Mouse (Mus musculus) lung, postnatal 4 days (tissue): Measurements from ENCODE around the gene Ppm1h.

ENCODE experiments used
- DNase-seq, 2 experiments: peaks; one replicate each; pipeline ENCODE4 v3.0.0; 2021

Gene Ppm1h

GRCm38 (mm10) chr10:122774169-122774568 is 95.6 kb downstream of the Ppm1h start:
- DNase-seq = no peak

GRCm38 (mm10) chr10:122777436-122777835 is 98.9 kb downstream of the Ppm1h start:
- no peak for DNase-seq

DNA sequence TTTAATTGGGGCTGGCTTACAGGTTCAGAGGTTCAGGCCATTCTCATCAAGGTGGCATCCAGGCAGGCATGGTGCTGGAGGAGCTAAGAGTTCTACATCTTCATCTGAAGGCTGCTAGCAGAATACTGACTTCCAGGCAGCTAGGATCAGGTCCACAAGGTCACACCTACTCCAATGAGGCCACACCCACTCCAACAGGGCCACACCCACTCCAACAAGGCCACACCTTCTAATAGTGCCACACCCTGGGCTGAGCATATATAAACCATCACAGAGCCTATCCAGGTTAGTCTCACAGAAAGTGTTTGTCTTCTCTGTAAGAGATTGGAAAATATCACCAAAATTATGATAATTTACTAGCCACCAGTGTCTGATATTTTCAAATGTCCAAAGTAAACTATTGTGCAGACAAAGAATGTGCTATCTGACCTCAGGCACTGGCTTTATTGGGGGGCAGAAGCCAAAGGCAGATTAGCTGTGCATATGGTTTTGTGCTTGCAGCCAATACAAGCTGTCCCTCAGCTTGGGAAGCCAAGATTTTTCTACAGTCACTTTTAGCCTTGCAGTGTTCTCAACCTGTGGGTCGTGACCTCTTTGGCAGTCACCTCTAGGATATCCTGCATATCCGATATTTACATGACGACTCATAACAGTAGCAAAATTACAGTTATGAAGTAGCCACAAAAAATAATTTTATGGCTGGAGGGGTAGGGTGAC is 99.5 kb downstream of the Ppm1h start:
- DNase-seq = no peak

- DNase-seq = no peak
These were observed 100.8 kb downstream of the Ppm1h start for GRCm38 (mm10) chr10:122779351-122779750.

- DNase-seq = peak; percentile 49 to 68
These were observed 104.2 kb downstream of the Ppm1h start for GRCm38 (mm10) chr10:122782755-122783154.

DNA sequence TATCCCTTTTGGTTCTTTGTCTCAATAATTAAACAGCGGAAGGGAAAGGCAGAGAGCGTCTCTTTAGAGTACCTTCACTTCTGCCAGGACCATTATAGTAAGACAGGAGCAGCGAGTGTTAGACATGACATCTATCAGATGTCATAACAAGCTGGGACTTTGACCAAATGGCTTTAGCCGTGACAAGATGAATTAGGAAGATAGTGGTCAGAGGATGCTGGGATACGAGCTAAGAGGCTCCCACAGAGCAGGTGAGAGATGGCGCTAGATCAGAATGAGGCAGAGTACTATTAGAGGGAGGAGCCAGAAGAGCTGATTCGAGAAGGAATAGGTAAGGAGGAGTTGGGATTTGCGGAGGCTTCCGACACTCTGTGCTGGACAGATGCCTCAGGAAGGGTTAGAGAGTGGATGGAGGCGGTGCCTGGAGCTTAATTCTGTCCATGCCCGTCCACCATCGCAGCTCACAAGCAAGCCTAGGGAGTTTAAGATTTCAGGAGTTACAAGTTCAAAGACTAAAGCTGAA is 111.1 kb downstream of the Ppm1h start:
- no peak for DNase-seq

DNA sequence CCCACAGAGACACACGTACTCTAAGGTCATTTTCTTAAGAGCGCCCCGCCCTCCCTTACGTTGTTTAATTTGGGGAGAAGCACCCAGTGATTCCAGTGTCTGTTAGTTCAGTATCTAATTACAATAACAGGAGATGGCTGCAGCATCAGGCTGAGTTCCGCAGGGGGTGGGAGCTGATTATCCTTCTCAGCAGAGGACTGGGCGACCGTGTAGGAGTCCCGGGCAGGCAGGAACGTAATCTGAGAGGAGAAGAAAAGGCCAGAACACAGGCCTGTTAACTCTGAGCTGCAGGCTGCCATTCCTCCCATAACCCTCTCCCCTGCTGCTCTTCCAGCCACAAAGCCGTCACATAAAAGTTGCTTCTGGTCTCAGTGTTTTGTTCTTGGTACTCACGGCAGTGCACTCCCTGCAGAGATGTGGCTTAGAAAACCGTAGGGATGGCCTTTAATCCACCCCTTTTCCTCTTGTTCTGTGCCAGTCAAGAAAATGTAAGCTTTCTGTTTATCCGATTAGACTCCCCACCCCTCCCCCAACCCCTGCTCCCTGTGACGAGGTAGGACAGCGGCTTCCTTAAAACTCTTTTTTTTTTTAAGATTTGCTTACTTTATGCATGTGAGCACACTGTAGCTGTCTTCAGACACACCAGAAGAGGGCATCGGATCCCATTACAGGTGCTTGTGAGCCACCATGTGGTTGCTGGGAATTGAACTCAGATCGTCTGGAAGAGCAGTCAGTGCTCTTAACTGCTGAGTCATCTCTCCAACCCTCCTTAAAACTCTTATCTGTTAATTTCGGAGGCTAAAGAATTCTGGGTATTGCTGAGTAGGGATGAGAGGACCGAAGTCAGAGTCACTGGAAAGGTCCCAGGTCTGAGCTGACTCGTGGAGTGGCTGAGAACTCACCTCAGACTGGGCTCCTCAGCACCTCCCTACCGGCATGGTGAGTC is 113.7 kb downstream of the Ppm1h start:
- DNase-seq = peak in 1 of 2 experiments; percentile 37

- no peak for DNase-seq
These were observed 114.6 kb downstream of the Ppm1h start for GRCm38 (mm10) chr10:122793193-122793592.

GRCm38 (mm10) chr10:122794187-122794850 is 115.8 kb downstream of the Ppm1h start:
- DNase-seq = peak; percentile 85 to 86

DNA sequence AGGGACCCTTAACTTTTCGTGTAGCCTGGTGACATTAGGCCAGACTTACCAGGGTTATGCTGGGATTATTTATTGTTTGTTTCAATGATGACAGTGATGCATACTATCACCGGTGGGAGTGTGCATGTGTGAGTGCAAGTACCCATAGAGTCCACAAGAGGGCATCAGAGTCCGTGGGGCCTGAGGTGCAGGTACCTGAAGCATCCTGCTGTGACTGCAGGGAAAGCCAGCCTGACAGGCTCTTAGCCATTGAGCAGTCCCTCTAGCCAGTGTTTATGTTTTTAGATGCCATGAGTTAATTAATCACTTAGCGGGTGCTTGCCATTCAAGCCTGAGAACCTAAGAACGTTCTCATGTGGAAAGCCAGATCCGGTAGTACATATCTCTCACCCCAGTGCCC is 119.4 kb downstream of the Ppm1h start:
- no peak for DNase-seq

GRCm38 (mm10) chr10:122800003-122800731 is 121.6 kb downstream of the Ppm1h start:
- DNase-seq = peak; percentile 41 to 52

DNA sequence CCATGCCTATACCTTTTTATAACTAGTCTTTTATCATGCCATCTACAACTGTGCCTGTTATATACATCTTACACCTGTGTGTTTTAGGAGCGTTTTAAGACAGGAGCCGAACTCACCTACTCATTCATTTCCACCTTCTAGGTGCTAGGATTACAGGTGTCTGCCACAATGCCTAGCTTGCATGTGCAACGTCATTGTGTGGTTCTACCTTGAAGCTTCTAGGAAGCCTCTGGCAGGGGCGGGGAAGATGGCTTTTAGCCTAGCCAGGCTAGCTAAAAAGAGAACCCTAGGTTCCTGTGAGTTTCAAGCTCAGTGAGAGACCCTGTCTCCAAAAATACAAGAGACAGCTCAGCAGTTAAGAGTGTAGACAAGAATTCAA is 122.2 kb downstream of the Ppm1h start:
- no peak for DNase-seq

- peak; percentile 36 to 37 for DNase-seq
These were observed 123.7 kb downstream of the Ppm1h start for GRCm38 (mm10) chr10:122802218-122802617.

DNA sequence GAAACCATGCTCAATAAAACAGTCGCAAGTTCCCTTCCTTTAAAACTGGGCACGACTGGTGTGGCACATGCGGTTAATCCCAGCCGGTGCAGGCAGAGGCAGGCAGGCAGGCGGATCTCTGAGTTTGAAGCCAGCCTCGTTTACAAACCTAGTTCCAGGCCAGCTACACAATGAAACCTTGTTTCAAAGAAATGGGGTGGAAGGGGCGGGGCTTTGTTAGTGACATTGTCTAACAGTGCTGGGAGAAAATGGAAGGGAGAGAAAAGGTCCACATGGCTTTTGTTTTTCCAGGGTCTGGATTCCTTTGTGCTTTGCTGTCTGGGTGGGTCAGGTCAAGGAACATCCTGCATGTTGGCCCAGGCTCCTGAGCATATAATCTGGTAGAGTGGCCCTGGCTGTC is 124.3 kb downstream of the Ppm1h start:
- no peak for DNase-seq

- peak; percentile 65 to 84 for DNase-seq
These were observed 125.3 kb downstream of the Ppm1h start for GRCm38 (mm10) chr10:122803906-122804305.

GRCm38 (mm10) chr10:122805866-122806265 is 127.3 kb downstream of the Ppm1h start:
- no peak for DNase-seq

- DNase-seq = peak; percentile 64 to 88
These were observed 128.9 kb downstream of the Ppm1h start for GRCm38 (mm10) chr10:122807127-122808105.

DNA sequence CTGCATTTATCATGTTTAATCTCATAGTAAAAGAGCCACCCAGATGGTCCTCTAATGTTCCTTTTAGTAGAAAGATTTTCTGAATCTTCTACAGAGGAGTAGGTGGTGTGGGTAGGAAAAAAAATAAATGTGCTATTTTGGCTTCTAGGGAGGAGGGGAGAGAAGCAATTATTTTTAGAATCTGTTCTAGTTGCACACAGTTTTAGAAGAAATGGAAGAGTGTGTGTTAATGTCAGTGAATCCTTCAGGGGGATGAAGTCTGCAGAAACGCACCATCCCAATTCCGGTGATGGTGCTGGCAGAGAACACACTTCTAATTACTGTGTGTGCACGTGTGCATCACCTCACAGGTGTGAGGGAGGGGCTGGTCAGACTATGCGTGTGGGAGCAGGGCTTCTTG is 129.6 kb downstream of the Ppm1h start:
- DNase-seq = no peak

GRCm38 (mm10) chr10:122809851-122810250 is 131.3 kb downstream of the Ppm1h start:
- DNase-seq = no peak

DNA sequence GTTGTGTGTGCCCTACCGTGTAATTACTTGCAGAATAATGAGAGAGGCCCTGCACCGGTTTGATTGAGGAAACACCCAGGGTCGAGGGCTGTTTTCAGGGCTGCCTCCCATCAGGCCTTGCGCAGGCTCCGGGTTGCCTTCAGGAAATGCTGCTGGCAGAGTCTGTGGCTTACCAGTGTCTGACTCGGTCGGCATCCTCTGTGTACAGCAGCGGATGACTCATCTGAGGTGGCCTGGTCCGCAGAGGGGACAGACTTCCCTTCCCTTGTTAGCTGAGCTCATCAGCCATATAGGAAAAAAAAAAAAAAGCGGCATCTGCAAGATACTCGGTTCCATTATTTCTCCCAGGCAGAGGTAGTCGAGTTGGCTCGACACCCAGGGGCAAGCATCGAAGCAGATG is 136.5 kb downstream of the Ppm1h start:
- peak; percentile 78 to 87 for DNase-seq

GRCm38 (mm10) chr10:122817741-122818140 is 139.2 kb downstream of the Ppm1h start:
- DNase-seq = no peak
